Mouse (Mus musculus) myocyte (in vitro differentiated cells): ENCODE data around the gene Arl10. TPM values are rescaled to one million over a fixed set of nuclear protein-coding genes. Genes with fewer than 3 reads are reported as not detected.
A peak's percentile ranks its signal among the peaks of the same experiment; 100 is the strongest.

Source experiments
- H3K27me3 ChIP-seq: one replicate; pipeline ENCODE4 v1.6.1; 2011; ENCODE audit not compliant: control insufficient read depth, insufficient read depth, insufficient read length
- H3K36me3 ChIP-seq: one replicate; pipeline ENCODE4 v1.6.1; 2011; ENCODE audit not compliant: control insufficient read depth, insufficient read depth
- H3K4me2 ChIP-seq: one replicate; pipeline ENCODE4 v1.6.1; 2011; ENCODE audit warnings: low read depth, control low read depth
- H3K4me3 ChIP-seq: one replicate; pipeline ENCODE4 v1.5.1; 2011; ENCODE audit warnings: mild to moderate bottlenecking, control low read depth, moderate library complexity
- H3K79me2 ChIP-seq: one replicate; pipeline ENCODE4 v1.6.1; 2011; ENCODE audit not compliant: control insufficient read depth, insufficient read depth
- H3ac ChIP-seq: one replicate; pipeline ENCODE4 v1.6.1; 2011; ENCODE audit not compliant: control insufficient read depth, insufficient read length
- CEBPB ChIP-seq: IDR thresholded peaks from 2 replicates; pipeline ENCODE4 v1.6.1; 2011; ENCODE audit warnings: mild to moderate bottlenecking, moderate library complexity; ENCODE audit not compliant: poor library complexity, insufficient read depth, severe bottlenecking
- E2F4 ChIP-seq: IDR thresholded peaks from one replicate; pipeline ENCODE4 v1.6.1; 2011; ENCODE audit warnings: mild to moderate bottlenecking, control low read depth, moderate library complexity; ENCODE audit not compliant: insufficient read depth
- MAX ChIP-seq: IDR thresholded peaks from one replicate; pipeline ENCODE4 v1.6.1; 2011; ENCODE audit warnings: low read depth, mild to moderate bottlenecking, control low read depth
- MYOD1 ChIP-seq, 3 experiments: IDR thresholded peaks; one replicate each; pipeline ENCODE4 v1.6.1; 2011; ENCODE audit warnings: control low read depth in 2 of 3, low read depth in 2 of 3, mild to moderate bottlenecking in 2 of 3, moderate library complexity in 1 of 3; ENCODE audit not compliant: insufficient read length in 2 of 3, control insufficient read depth in 1 of 3
- MYOG ChIP-seq, 3 experiments: IDR thresholded peaks; one replicate each; pipeline ENCODE4 v1.6.1; 2011; ENCODE audit warnings: control low read depth in 2 of 3, low read depth in 2 of 3, mild to moderate bottlenecking in 2 of 3; ENCODE audit not compliant: insufficient read length in 2 of 3, control insufficient read depth in 1 of 3, insufficient read depth in 1 of 3
- POLR2A ChIP-seq: IDR thresholded peaks from one replicate; pipeline ENCODE4 v1.6.1; 2011; ENCODE audit warnings: low read depth, mild to moderate bottlenecking, control low read depth, moderate library complexity; ENCODE audit not compliant: insufficient read length
- POLR2AphosphoS2 ChIP-seq: IDR thresholded peaks from one replicate; pipeline ENCODE4 v1.6.1; 2011; ENCODE audit warnings: low read depth, control low read depth; ENCODE audit not compliant: insufficient read length
- REST ChIP-seq: IDR thresholded peaks from one replicate; pipeline ENCODE4 v1.6.1; 2011; ENCODE audit warnings: mild to moderate bottlenecking, control low read depth, moderate library complexity; ENCODE audit not compliant: insufficient read depth, insufficient read length
- SRF ChIP-seq: IDR thresholded peaks from one replicate; pipeline ENCODE4 v1.6.1; 2011; ENCODE audit warnings: low read depth; ENCODE audit not compliant: control insufficient read depth, insufficient read length
- TCF12 ChIP-seq: IDR thresholded peaks from one replicate; pipeline ENCODE4 v1.6.1; 2011; ENCODE audit warnings: mild to moderate bottlenecking, control low read depth; ENCODE audit not compliant: poor library complexity, insufficient read depth, severe bottlenecking
- TCF3 ChIP-seq: IDR thresholded peaks from one replicate; pipeline ENCODE4 v1.6.1; 2011; ENCODE audit warnings: low read depth, control low read depth; ENCODE audit not compliant: insufficient read length
- USF1 ChIP-seq: IDR thresholded peaks from one replicate; pipeline ENCODE4 v1.6.1; 2011; ENCODE audit warnings: low read depth, mild to moderate bottlenecking, control low read depth, moderate library complexity
- polyA plus RNA-seq: library from polyadenylated mRNA; unstranded; fragments of >200 nt; fragmentation: generic; extraction: Trizol; gene quantifications from one replicate; pipeline ENCODE4 v1.2.1, GENCODE M21; 2012; ENCODE audit warnings: missing spikeins

The Arl10 gene
- polyA plus RNA-seq, 1 experiment: 15.3 TPM

DNA sequence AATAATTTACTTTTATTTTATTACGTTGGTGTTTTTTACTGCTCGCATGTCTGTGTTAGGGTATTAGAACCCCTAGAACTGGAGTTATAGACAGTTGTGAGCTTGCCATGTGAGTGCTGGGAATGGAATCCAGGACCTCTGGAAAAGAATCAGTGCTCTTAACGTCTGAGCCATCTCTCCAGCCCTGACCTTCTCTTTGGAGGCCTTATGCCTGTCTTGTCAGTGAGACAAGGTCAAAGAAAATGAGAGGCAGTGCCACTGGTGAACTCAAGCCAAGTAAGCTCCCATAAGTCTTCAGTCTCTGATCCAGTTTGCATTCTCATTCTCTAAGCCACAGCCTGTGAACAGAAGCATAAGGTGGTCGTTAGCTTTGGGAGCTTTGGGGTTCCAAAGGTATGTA lies 4.1 kb upstream of the Arl10 start:
- no peak overlapping the region for H3K4me3 ChIP-seq
- no peaks in the 10 kb centered on the region for H3K27me3 ChIP-seq
- TF ChIP-seq USF1 (no peak), SRF (no peak), MAX (no peak), TCF3 (no peak), POLR2AphosphoS2 (no peak), MYOG (IDR thresholded peaks at IDR 0.05; ENCODE audit: control insufficient read depth in 1 of 3, insufficient read depth in 1 of 3, insufficient read length in 2 of 3, low read depth in 2 of 3) (no peak), CEBPB (no peak), POLR2A (no peak), REST (no peak), E2F4 (no peak), TCF12 (no peak), MYOD1 (IDR thresholded peaks at IDR 0.05; ENCODE audit: control insufficient read depth in 1 of 3, insufficient read length in 2 of 3, low read depth in 2 of 3) (no peak)
- no peak overlapping the region for H3ac ChIP-seq
- H3K79me2 ChIP-seq: peaks cover 5% of the 10 kb centered on the region
- H3K36me3 ChIP-seq: no peaks in the 10 kb centered on the region
- no peak overlapping the region for H3K4me2 ChIP-seq

DNA sequence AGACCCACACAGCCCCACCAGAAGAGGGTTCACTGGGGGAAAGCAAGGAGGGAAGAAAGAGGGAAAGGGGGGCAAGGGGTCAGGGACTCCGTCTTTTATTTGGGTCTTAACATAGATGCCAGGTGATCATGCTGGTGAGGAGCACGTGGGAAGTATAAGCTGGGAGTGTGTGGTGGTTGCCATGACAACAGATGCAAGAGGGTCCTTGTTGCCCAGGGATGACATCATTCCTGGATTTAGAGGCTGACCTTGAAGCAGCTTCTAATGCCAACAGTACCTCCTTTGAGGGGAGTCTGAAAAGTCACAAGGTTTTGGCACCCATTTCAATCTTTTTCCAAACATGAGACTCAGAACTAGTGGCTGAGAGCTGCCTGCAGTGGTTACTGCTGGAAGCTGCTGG lies 3.2 kb upstream of the Arl10 start:
- H3K27me3 ChIP-seq: no peaks in the 10 kb centered on the region
- no peak for TF ChIP-seq E2F4
- no peak for TF ChIP-seq MYOD1 (IDR thresholded peaks at IDR 0.05; ENCODE audit: control insufficient read depth in 1 of 3, insufficient read length in 2 of 3, low read depth in 2 of 3)
- TF ChIP-seq MYOG (IDR thresholded peaks at IDR 0.05; ENCODE audit: control insufficient read depth in 1 of 3, insufficient read depth in 1 of 3, insufficient read length in 2 of 3, low read depth in 2 of 3): no peak
- no peak for TF ChIP-seq POLR2A
- no peak for TF ChIP-seq POLR2AphosphoS2
- no peak for TF ChIP-seq REST
- no peak for TF ChIP-seq TCF3
- H3K4me3 ChIP-seq: no peak overlapping the region
- H3K36me3 ChIP-seq: no peaks in the 10 kb centered on the region
- H3ac ChIP-seq: no peak overlapping the region
- peaks cover 14% of the 10 kb centered on the region for H3K79me2 ChIP-seq
- H3K4me2 ChIP-seq: no peak overlapping the region

DNA sequence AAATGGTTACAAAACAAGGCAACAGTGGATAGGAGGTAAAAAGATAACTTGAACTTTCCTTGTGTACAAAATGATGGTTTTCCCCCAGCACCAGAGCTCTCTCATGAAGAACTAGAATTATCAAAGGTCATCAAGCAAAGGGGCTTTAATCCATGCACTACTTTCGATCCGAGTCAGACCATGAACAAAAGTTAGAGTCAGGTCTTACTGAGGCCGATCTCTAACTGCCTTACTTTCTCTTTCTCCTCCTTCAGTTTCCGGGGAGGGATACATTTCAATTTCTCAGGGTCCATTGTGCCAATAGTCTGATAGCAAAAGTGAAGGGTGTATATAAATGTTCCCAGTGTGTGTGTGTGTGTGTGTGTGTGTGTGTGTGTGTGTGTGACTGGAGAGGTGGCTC lies 2.2 kb upstream of the Arl10 start:
- Histone ChIP-seq H3K79me2 (peaks cover 14% of the 10 kb centered on the region), H3K36me3 (no peaks in the 10 kb centered on the region), H3K27me3 (no peaks in the 10 kb centered on the region), H3K4me3 (no peak overlapping the region), H3ac (no peak overlapping the region), H3K4me2 (peak overlapping the region; percentile 37)
- no peak for TF ChIP-seq TCF12
- TF ChIP-seq POLR2AphosphoS2: no peak
- TF ChIP-seq MAX: no peak
- no peak for TF ChIP-seq SRF
- no peak for TF ChIP-seq POLR2A
- TF ChIP-seq MYOG (IDR thresholded peaks at IDR 0.05; ENCODE audit: control insufficient read depth in 1 of 3, insufficient read depth in 1 of 3, insufficient read length in 2 of 3, low read depth in 2 of 3): no peak
- TF ChIP-seq REST: no peak
- no peak for TF ChIP-seq USF1
- no peak for TF ChIP-seq TCF3
- TF ChIP-seq CEBPB: no peak
- no peak for TF ChIP-seq E2F4
- TF ChIP-seq MYOD1 (IDR thresholded peaks at IDR 0.05; ENCODE audit: control insufficient read depth in 1 of 3, insufficient read length in 2 of 3, low read depth in 2 of 3): no peak

DNA sequence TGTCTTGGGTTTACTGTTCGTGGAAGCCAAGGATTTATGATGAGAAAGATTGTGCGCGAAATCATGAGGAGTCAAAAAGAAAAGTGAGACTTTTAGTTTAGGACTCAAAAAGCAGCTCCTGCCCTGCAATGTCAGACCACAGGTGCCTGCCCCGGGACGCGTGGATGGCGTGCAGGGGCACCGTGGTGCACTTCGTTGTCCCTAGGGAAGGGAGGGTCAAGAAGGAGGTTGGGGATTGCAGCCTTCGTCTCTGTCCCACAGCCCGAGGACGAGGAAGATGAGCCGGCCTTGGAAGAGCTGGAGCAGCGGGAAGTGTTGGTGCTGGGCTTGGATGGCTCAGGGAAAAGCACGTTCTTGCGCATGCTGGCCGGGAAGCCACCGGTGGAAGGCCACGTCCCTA lies 674 bp downstream of the Arl10 start:
- TF ChIP-seq MAX (no peak), REST (no peak), E2F4 (no peak), SRF (no peak), POLR2AphosphoS2 (no peak), USF1 (no peak), MYOD1 (IDR thresholded peaks at IDR 0.05; ENCODE audit: control insufficient read depth in 1 of 3, insufficient read length in 2 of 3, low read depth in 2 of 3) (no peak), CEBPB (no peak), POLR2A (no peak), TCF12 (no peak), MYOG (IDR thresholded peaks at IDR 0.05; ENCODE audit: control insufficient read depth in 1 of 3, insufficient read depth in 1 of 3, insufficient read length in 2 of 3, low read depth in 2 of 3) (no peak), TCF3 (no peak)
- H3K27me3 ChIP-seq: no peaks in the 10 kb centered on the region
- H3K4me3 ChIP-seq: peak overlapping the region; percentile 51
- peaks cover 14% of the 10 kb centered on the region for H3K79me2 ChIP-seq
- peak overlapping the region; percentile 94 for H3K4me2 ChIP-seq
- H3K36me3 ChIP-seq: no peaks in the 10 kb centered on the region
- peak overlapping the region; percentile 62 for H3ac ChIP-seq
